Mouse (Mus musculus) layer of hippocampus, adult 18-20 months (tissue): ENCODE results near the gene Tctex1d4. TPM values are rescaled to one million over a fixed set of nuclear protein-coding genes. Genes with fewer than 3 reads are reported as not detected.

Experiments
- DNase-seq, 2 experiments: peaks; one replicate each; pipeline ENCODE4 v3.0.0; 2022; ENCODE audit warnings: low spot score in 2 of 2
- long read RNA-seq: library from polyadenylated mRNA; stranded (forward); transcript quantifications from one replicate; pipeline ENCODE4 v2.0.0, GENCODE M21; 2021
- total RNA-seq, 2 experiments: library from RNA; stranded (reverse); gene quantifications; 2 replicates each; pipeline ENCODE4 v1.2.3; 2021

Tctex1d4 gene
- total RNA-seq = 1 to 10 TPM in 1 of 2 experiments, under 1 TPM in 1; 0.46 to 1.1 TPM
- long read RNA-seq = 0 reads

- no peak for DNase-seq
Measured at GRCm38 (mm10) chr4:117126675-117127290, at the start of gene Tctex1d4. TSS of gene Tctex1d4 (plus strand) at chr4:117126794.

GRCm38 (mm10) chr4:117087948-117088640, 38.5 kb upstream of the Tctex1d4 start:
- DNase-seq = no peak

GRCm38 (mm10) chr4:117090586-117090985, 36.0 kb upstream of the Tctex1d4 start:
- no peak for DNase-seq

GRCm38 (mm10) chr4:117094626-117095361, 31.8 kb upstream of the Tctex1d4 start:
- DNase-seq = no peak

- peak in 1 of 2 experiments; percentile 31 for DNase-seq
Measured at GRCm38 (mm10) chr4:117095551-117096452, 30.8 kb upstream of the Tctex1d4 start, which contains the start of gene Ptch2. TSS of gene Ptch2 (plus strand) at chr4:117096075.

- no peak for DNase-seq
Measured at GRCm38 (mm10) chr4:117096666-117097065, 29.9 kb upstream of the Tctex1d4 start.

GRCm38 (mm10) chr4:117097969-117098763, 28.4 kb upstream of the Tctex1d4 start:
- no peak for DNase-seq

- no peak for DNase-seq
Measured at GRCm38 (mm10) chr4:117098764-117099036, 27.9 kb upstream of the Tctex1d4 start.

GRCm38 (mm10) chr4:117100036-117100435, 26.6 kb upstream of the Tctex1d4 start:
- no peak for DNase-seq

GRCm38 (mm10) chr4:117101218-117101617, 25.4 kb upstream of the Tctex1d4 start:
- no peak for DNase-seq

GRCm38 (mm10) chr4:117104672-117105071, 21.9 kb upstream of the Tctex1d4 start:
- no peak for DNase-seq

GRCm38 (mm10) chr4:117105127-117105526, 21.5 kb upstream of the Tctex1d4 start:
- no peak for DNase-seq

GRCm38 (mm10) chr4:117107813-117108523, 18.6 kb upstream of the Tctex1d4 start:
- DNase-seq = no peak

GRCm38 (mm10) chr4:117108524-117108849, 18.1 kb upstream of the Tctex1d4 start:
- DNase-seq = no peak

- no peak for DNase-seq
Measured at GRCm38 (mm10) chr4:117109330-117109729, 17.3 kb upstream of the Tctex1d4 start.

GRCm38 (mm10) chr4:117110249-117110648, 16.3 kb upstream of the Tctex1d4 start:
- DNase-seq = no peak

GRCm38 (mm10) chr4:117110985-117111384, 15.6 kb upstream of the Tctex1d4 start:
- DNase-seq = no peak

GRCm38 (mm10) chr4:117113237-117113636, 13.4 kb upstream of the Tctex1d4 start:
- DNase-seq = no peak

GRCm38 (mm10) chr4:117115592-117115991, 11.0 kb upstream of the Tctex1d4 start:
- no peak for DNase-seq

GRCm38 (mm10) chr4:117117931-117118330, 8.7 kb upstream of the Tctex1d4 start:
- DNase-seq = no peak
